Mouse (Mus musculus) cerebellum, adult 2 months (tissue): ENCODE data around the gene Afp. TPM values are rescaled to one million over a fixed set of nuclear protein-coding genes. Genes with fewer than 3 reads are reported as not detected.

Source experiments
- DNase-seq, 2 experiments: peaks; one replicate each; pipeline ENCODE4 v3.0.0; 2021
- H3K27ac ChIP-seq: fragments of 200-500 bp; 2 replicates; pipeline ENCODE4 v1.5.1; 2012; ENCODE audit warnings: low read length, control low read depth, inconsistent platforms; ENCODE audit not compliant: insufficient read depth
- H3K27me3 ChIP-seq: fragments of 200-500 bp; 2 replicates; pipeline ENCODE4 v1.6.1; 2012; ENCODE audit warnings: inconsistent platforms, mild to moderate bottlenecking, low read length, moderate library complexity; ENCODE audit not compliant: control insufficient read depth, insufficient read depth
- H3K4me1 ChIP-seq: fragments of 200-500 bp; 2 replicates; pipeline ENCODE4 v1.6.1; 2011; ENCODE audit warnings: low read length; ENCODE audit not compliant: control insufficient read depth, insufficient read depth
- H3K4me3 ChIP-seq: fragments of 200-500 bp; replicated peaks from 2 replicates; pipeline ENCODE3; 2011; ENCODE audit warnings: mild to moderate bottlenecking, low read depth, low read length, control low read depth; ENCODE audit not compliant: insufficient read depth
- CTCF ChIP-seq: fragments of 200-500 bp; IDR thresholded peaks from 2 replicates; pipeline ENCODE4 v1.5.1; 2011; ENCODE audit warnings: low read depth, mild to moderate bottlenecking, control low read depth, low read length, moderate library complexity, borderline replicate concordance; ENCODE audit not compliant: insufficient read depth
- POLR2A ChIP-seq: fragments of 200-500 bp; IDR thresholded peaks from 2 replicates; pipeline ENCODE4 v1.6.1; 2011; ENCODE audit warnings: low read length, control low read depth, borderline replicate concordance; ENCODE audit not compliant: insufficient read depth
- WGBS: fragments of 180-500 bp; shearing (Covaris S2); methylation state at CpG from one replicate; pipeline ENCODE4 v1.1.7; 2018; 5-methylcytosine and 5-hydroxymethylcytosine counted together
- polyA plus RNA-seq: library from polyadenylated mRNA; depleted of rRNA; stranded (reverse); fragments of >200 nt; gene quantifications from 2 replicates; pipeline ENCODE4 v1.2.3, GENCODE M21; 2012; rRNA removed

Gene Afp
- polyA plus RNA-seq, 1 experiment = 9.5 TPM

GRCm38 (mm10) chr5:90509828-90510592, 19.5 kb downstream of the Afp start:
- Histone ChIP-seq H3K27ac (no peak overlapping the region), H3K4me3 (no peak overlapping the region), H3K27me3 (no peaks in the 10 kb centered on the region), H3K4me1 (peaks cover 3% of the 10 kb centered on the region; the same call in 1 of the 2 replicates)
- TF ChIP-seq POLR2A (no peak), CTCF (no peak)
- WGBS = 95% methylated on average over 5 of the region's 5 CpGs
- no peak for DNase-seq

- TF ChIP-seq CTCF (no peak), POLR2A (no peak)
- Histone ChIP-seq H3K27ac (no peak overlapping the region), H3K27me3 (no peaks in the 10 kb centered on the region), H3K4me3 (no peak overlapping the region), H3K4me1 (peaks cover 1% of the 10 kb centered on the region; the same call in 1 of the 2 replicates)
- DNase-seq = no peak
- whole genome bisulfite sequencing = 72% methylated on average over 6 of the region's 6 CpGs
These were observed 21.9 kb downstream of the Afp start for GRCm38 (mm10) chr5:90512288-90512955.

GRCm38 (mm10) chr5:90515561-90515960, 25.0 kb downstream of the Afp start:
- no peaks in the 10 kb centered on the region for H3K27me3 ChIP-seq
- no peak for DNase-seq
- TF ChIP-seq CTCF (no peak), POLR2A (no peak)
- 89% methylated on average over 6 of the region's 6 CpGs for WGBS
- no peak overlapping the region for H3K4me3 ChIP-seq
- no peaks in the 10 kb centered on the region for H3K4me1 ChIP-seq
- no peak overlapping the region for H3K27ac ChIP-seq

- WGBS = 76% methylated on average over 6 of the region's 6 CpGs
- no peak for TF ChIP-seq CTCF
- TF ChIP-seq POLR2A = no peak
- no peak for DNase-seq
- no peaks in the 10 kb centered on the region; the same call in 1 of the 2 replicates for H3K27me3 ChIP-seq
- no peak within 1 kb of the TSS for H3K4me3 ChIP-seq
- H3K27ac ChIP-seq = no peak within 1 kb of the TSS
- no peaks in the 10 kb centered on the region for H3K4me1 ChIP-seq
These were observed 28.0 kb downstream of the Afp start, which contains the start of gene Afm for GRCm38 (mm10) chr5:90518356-90519100. Gene Afm, plus strand, starts transcription at chr5:90518932.

GRCm38 (mm10) chr5:90551191-90551590, 60.7 kb downstream of the Afp start:
- Histone ChIP-seq H3K27me3 (no peaks in the 10 kb centered on the region), H3K27ac (no peak overlapping the region), H3K4me3 (no peak overlapping the region), H3K4me1 (no peaks in the 10 kb centered on the region)
- TF ChIP-seq POLR2A (no peak), CTCF (no peak)
- DNase-seq = no peak
- 84% methylated on average over 8 of the region's 8 CpGs for whole genome bisulfite sequencing

GRCm38 (mm10) chr5:90556052-90556451, 65.5 kb downstream of the Afp start:
- DNase-seq = no peak
- Histone ChIP-seq H3K27me3 (no peaks in the 10 kb centered on the region), H3K27ac (no peak overlapping the region), H3K4me1 (no peaks in the 10 kb centered on the region), H3K4me3 (no peak overlapping the region)
- 77% methylated on average over 3 of the region's 3 CpGs for WGBS
- TF ChIP-seq POLR2A (no peak), CTCF (no peak)

Other genes with a start within 250 kb of the Afp start
- 55.6 and 62.0 TPM in 2 replicates for gene Ankrd17, start 124.2 kb upstream of the Afp start, polyA plus RNA-seq
- gene Gm9958, start 123.5 kb upstream of the Afp start, polyA plus RNA-seq = 2.6 and 2.7 TPM in 2 replicates
- 0.05 TPM in 1 of 2 replicates, not detected in the other for gene Alb, start 29.8 kb upstream of the Afp start, polyA plus RNA-seq
- not detected in 2 replicates for gene Afm, start 28.2 kb downstream of the Afp start, polyA plus RNA-seq
- not detected in 2 replicates for gene 5830473C10Rik, start 70.4 kb downstream of the Afp start, polyA plus RNA-seq
- 5.0 and 5.1 TPM in 2 replicates for gene Rassf6, start 149.9 kb downstream of the Afp start, polyA plus RNA-seq